Mouse (Mus musculus) embryonic facial prominence, embryonic 11.5 days (tissue): Measurements from ENCODE around the gene Tnk2. TPM values are rescaled to one million over a fixed set of nuclear protein-coding genes. Genes with fewer than 3 reads are reported as not detected.
A peak's percentile ranks its signal among the peaks of the same experiment; 100 is the strongest.

Experiments
- ATAC-seq: fragments of 200-750 bp; cut with Nextera tagmentation; replicated peaks from 2 replicates; pipeline ENCODE4 v1.8.0; 2017; ENCODE audit warnings: low read depth; ENCODE audit not compliant: insufficient number of reproducible peaks, low FRiP score, low TSS enrichment
- DNase-seq: peaks from one replicate; pipeline ENCODE4 v3.0.0-alpha.2; 2015; ENCODE audit warnings: low spot score
- H3K27ac ChIP-seq: fragments of 300-500 bp; sonication (generic); replicated peaks from 2 replicates; pipeline ENCODE4 v1.5.1; 2014; ENCODE audit warnings: mild to moderate bottlenecking, low read depth, low read length, control low read depth
- H3K27me3 ChIP-seq: fragments of 300-500 bp; sonication (generic); 2 replicates; pipeline ENCODE4 v1.6.1; 2014; ENCODE audit warnings: mild to moderate bottlenecking, low read length, moderate library complexity, mixed read lengths; ENCODE audit not compliant: control insufficient read depth, insufficient read depth
- H3K36me3 ChIP-seq: fragments of 300-500 bp; sonication (generic); replicated peaks from 2 replicates; pipeline ENCODE4 v1.6.1; 2014; ENCODE audit warnings: low read depth, mild to moderate bottlenecking, low read length, moderate library complexity, mixed read lengths; ENCODE audit not compliant: control insufficient read depth, insufficient read depth
- H3K4me1 ChIP-seq: fragments of 300-500 bp; sonication (generic); 2 replicates; pipeline ENCODE4 v1.6.1; 2014; ENCODE audit warnings: low read length, mixed read lengths; ENCODE audit not compliant: control insufficient read depth, insufficient read depth
- H3K4me2 ChIP-seq: fragments of 300-500 bp; sonication (generic); 2 replicates; pipeline ENCODE4 v1.6.1; 2014; ENCODE audit warnings: low read depth, mild to moderate bottlenecking, control low read depth, low read length, moderate library complexity
- H3K4me3 ChIP-seq: fragments of 300-500 bp; sonication (generic); 2 replicates; pipeline ENCODE4 v1.5.1; 2014; ENCODE audit warnings: low read depth, low read length, control low read depth
- H3K9ac ChIP-seq: fragments of 300-500 bp; sonication (generic); replicated peaks from 2 replicates; pipeline ENCODE4 v1.6.1; 2014; ENCODE audit warnings: mild to moderate bottlenecking, control low read depth, low read length
- H3K9me3 ChIP-seq: fragments of 300-500 bp; sonication (generic); replicated peaks from 2 replicates; pipeline ENCODE4 v1.6.1; 2016; ENCODE audit warnings: mild to moderate bottlenecking, low read length, inconsistent platforms, mixed read lengths; ENCODE audit not compliant: control insufficient read depth
- WGBS: fragments of 180-500 bp; shearing (Covaris S2); extraction: QIAGEN DNeasy Blood & Tissue Kit; methylation state at CpG from one replicate; pipeline ENCODE4 v1.1.7; 2014; 5-methylcytosine and 5-hydroxymethylcytosine counted together
- polyA plus RNA-seq: library from polyadenylated mRNA; unstranded; fragments of >200 nt; fragmentation: Nextera tagmentation; extraction: Ambion mirVana; gene quantifications from 2 replicates; pipeline ENCODE4 v1.2.1, GENCODE M21; 2014

The Tnk2 gene
- polyA plus RNA-seq, 1 experiment from 2014 or later: 5.8 TPM

- H3K36me3 ChIP-seq: no peaks in the 10 kb centered on the region; the same call in 1 of the 2 replicates
- no peaks in the 10 kb centered on the region for H3K4me1 ChIP-seq
- 88% methylated on average over 16 of the region's 16 CpGs for WGBS
- H3K27me3 ChIP-seq: no peaks in the 10 kb centered on the region
- H3K9me3 ChIP-seq: no peaks in the 10 kb centered on the region
- no peak for DNase-seq
- no peak overlapping the region for H3K9ac ChIP-seq
- ATAC-seq: no peak
- H3K4me3 ChIP-seq: no peak overlapping the region
- H3K4me2 ChIP-seq: no peak overlapping the region
- H3K27ac ChIP-seq: no peak overlapping the region
These were observed 36.3 kb downstream of the Tnk2 start for GRCm38 (mm10) chr16:32679976-32680375.

GRCm38 (mm10) chr16:32680806-32681205 is 37.1 kb downstream of the Tnk2 start:
- H3K27ac ChIP-seq: no peak overlapping the region
- no peak; the same call in 1 of the 2 replicates for ATAC-seq

GRCm38 (mm10) chr16:32682194-32682593 is 38.5 kb downstream of the Tnk2 start:
- H3K4me3 ChIP-seq: no peak overlapping the region
- H3K27me3 ChIP-seq: no peaks in the 10 kb centered on the region
- no peak for ATAC-seq
- H3K9ac ChIP-seq: no peak overlapping the region
- H3K27ac ChIP-seq: no peak overlapping the region
- no peaks in the 10 kb centered on the region for H3K36me3 ChIP-seq
- H3K4me2 ChIP-seq: no peak overlapping the region
- H3K4me1 ChIP-seq: no peaks in the 10 kb centered on the region
- WGBS: 33% methylated on average over 5 of the region's 5 CpGs
- DNase-seq: peak; percentile 89
- no peaks in the 10 kb centered on the region for H3K9me3 ChIP-seq

More at GRCm38 (mm10) chr16:32680806-32681205, 37.1 kb downstream of the Tnk2 start:
- H3K9ac ChIP-seq: no peak overlapping the region
- no peak overlapping the region for H3K4me2 ChIP-seq
- H3K9me3 ChIP-seq: no peaks in the 10 kb centered on the region
- no peak overlapping the region for H3K4me3 ChIP-seq
- H3K4me1 ChIP-seq: no peaks in the 10 kb centered on the region
- WGBS: 89% methylated on average over 6 of the region's 6 CpGs
- H3K36me3 ChIP-seq: no peaks in the 10 kb centered on the region; the same call in 1 of the 2 replicates
- no peak for DNase-seq
- no peaks in the 10 kb centered on the region for H3K27me3 ChIP-seq

GRCm38 (mm10) chr16:32682841-32683240 is 39.2 kb downstream of the Tnk2 start:
- DNase-seq: no peak
- Histone ChIP-seq H3K4me1 (no peaks in the 10 kb centered on the region), H3K9ac (no peak overlapping the region), H3K36me3 (no peaks in the 10 kb centered on the region), H3K27ac (no peak overlapping the region), H3K4me3 (no peak overlapping the region), H3K9me3 (no peaks in the 10 kb centered on the region), H3K27me3 (no peaks in the 10 kb centered on the region), H3K4me2 (no peak overlapping the region)
- WGBS: 69% methylated on average over 4 of the region's 4 CpGs
- ATAC-seq: no peak

GRCm38 (mm10) chr16:32683343-32683742 is 39.7 kb downstream of the Tnk2 start:
- DNase-seq (peak; percentile 68), ATAC-seq (no peak)
- Histone ChIP-seq H3K27ac (no peak overlapping the region), H3K4me2 (no peak overlapping the region), H3K27me3 (no peaks in the 10 kb centered on the region), H3K9ac (no peak overlapping the region), H3K4me1 (no peaks in the 10 kb centered on the region), H3K9me3 (no peaks in the 10 kb centered on the region), H3K4me3 (no peak overlapping the region), H3K36me3 (no peaks in the 10 kb centered on the region)
- WGBS: 67% methylated on average over 5 of the region's 5 CpGs

GRCm38 (mm10) chr16:32685405-32685804 is 41.7 kb downstream of the Tnk2 start:
- Histone ChIP-seq H3K9me3 (no peaks in the 10 kb centered on the region), H3K4me1 (no peaks in the 10 kb centered on the region), H3K9ac (no peak overlapping the region)

GRCm38 (mm10) chr16:32685998-32686397 is 42.3 kb downstream of the Tnk2 start:
- Histone ChIP-seq H3K9ac (no peak overlapping the region), H3K27ac (no peak overlapping the region), H3K4me3 (no peak overlapping the region), H3K36me3 (no peaks in the 10 kb centered on the region), H3K4me1 (no peaks in the 10 kb centered on the region), H3K4me2 (no peak overlapping the region), H3K27me3 (no peaks in the 10 kb centered on the region), H3K9me3 (no peaks in the 10 kb centered on the region)
- 62% methylated on average over 5 of the region's 5 CpGs for WGBS
- ATAC-seq: no peak
- DNase-seq: peak; percentile 33

More at GRCm38 (mm10) chr16:32685405-32685804, 41.7 kb downstream of the Tnk2 start:
- ATAC-seq: no peak
- no peaks in the 10 kb centered on the region for H3K36me3 ChIP-seq
- no peak for DNase-seq
- H3K27me3 ChIP-seq: no peaks in the 10 kb centered on the region
- H3K4me3 ChIP-seq: no peak overlapping the region
- H3K4me2 ChIP-seq: no peak overlapping the region
- 65% methylated on average over 10 of the region's 10 CpGs for WGBS
- H3K27ac ChIP-seq: no peak overlapping the region

GRCm38 (mm10) chr16:32687221-32687620 is 43.5 kb downstream of the Tnk2 start:
- H3K9ac ChIP-seq: no peak overlapping the region
- H3K4me1 ChIP-seq: no peaks in the 10 kb centered on the region
- 78% methylated on average over 5 of the region's 5 CpGs for WGBS
- no peak overlapping the region for H3K4me2 ChIP-seq
- H3K4me3 ChIP-seq: no peak overlapping the region
- H3K27me3 ChIP-seq: no peaks in the 10 kb centered on the region
- no peaks in the 10 kb centered on the region for H3K9me3 ChIP-seq
- ATAC-seq (no peak), DNase-seq (no peak)
- H3K27ac ChIP-seq: no peak overlapping the region
- no peaks in the 10 kb centered on the region for H3K36me3 ChIP-seq
